Mouse (Mus musculus): Measurements from ENCODE around the gene Metap2. TPM values are rescaled to one million over a fixed set of nuclear protein-coding genes. Genes with fewer than 3 reads are reported as not detected.
"Not testable (repeated sequence)": the region's sequence is repeated elsewhere in the genome, so short reads cannot be mapped to it uniquely, and the experiment has no call there.

Gene Metap2
- polyA plus RNA-seq, 1 experiment from 2014 or later: 175 TPM

DNA sequence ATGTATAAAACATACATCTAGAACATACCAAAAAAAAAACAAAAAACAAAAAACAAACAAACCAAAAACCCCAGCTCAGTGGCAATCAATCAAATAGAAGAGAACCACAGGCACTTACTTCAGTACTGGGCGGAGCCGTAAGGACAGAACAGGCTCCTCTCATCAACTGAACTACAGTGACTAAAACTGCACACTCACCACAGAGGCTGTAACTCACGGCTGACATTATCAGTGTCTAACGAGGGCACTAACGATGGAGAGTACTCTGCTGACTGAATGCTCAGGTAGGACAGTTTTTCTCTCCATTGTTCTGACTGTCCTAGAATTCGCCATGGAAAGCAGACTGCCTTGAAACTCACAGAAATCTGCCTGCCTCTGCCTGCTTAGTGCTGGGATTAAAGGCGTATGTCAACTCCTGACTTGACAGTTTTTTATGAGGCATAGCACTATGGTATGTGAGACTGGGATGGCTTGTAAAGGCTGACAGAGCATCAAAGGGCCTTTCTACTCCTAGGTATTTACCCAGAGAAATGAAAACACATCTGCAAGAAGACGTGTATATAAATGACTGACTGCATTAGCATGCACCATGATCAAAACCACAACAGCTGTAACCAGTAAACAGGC is 14.0 kb downstream of the Metap2 start:
- Histone ChIP-seq H3K9me3 (no peaks in the 10 kb centered on the region), H3K27ac (replicated peaks) (no peak overlapping the region), H3K4me1 (replicated peaks) (peaks cover 4% of the 10 kb centered on the region), H3K4me3 (no peak overlapping the region), H3K27me3 (no peaks in the 10 kb centered on the region), H3K36me3 (peaks cover 61% of the 10 kb centered on the region), H3K9ac (no peak overlapping the region), H3K4me2 (no peak overlapping the region)
- no peak for ATAC-seq (ENCODE audit: low read depth)
- WGBS: 81% methylated on average over 8 of the region's 8 CpGs

DNA sequence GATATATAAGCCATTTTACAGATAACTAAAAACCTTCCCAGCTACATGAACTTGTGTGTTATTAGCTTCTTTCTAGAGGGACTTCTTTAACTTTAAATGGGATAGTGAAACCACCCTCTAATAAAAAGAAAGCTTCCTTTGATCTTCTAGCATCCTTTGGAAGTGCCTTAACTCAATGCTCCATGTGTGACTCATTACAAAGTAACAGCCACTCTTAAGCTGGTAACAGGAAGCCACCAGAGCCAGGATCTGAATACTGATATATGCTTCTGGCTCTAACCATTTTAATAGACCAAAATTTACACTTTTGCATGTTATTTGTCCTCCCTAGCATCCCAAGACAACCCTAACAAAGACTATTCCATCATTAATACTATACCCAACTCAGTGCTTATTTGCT is 15.0 kb downstream of the Metap2 start:
- no peaks in the 10 kb centered on the region for H3K4me1 ChIP-seq (replicated peaks)
- H3K9me3 ChIP-seq: no peaks in the 10 kb centered on the region
- H3K27ac ChIP-seq (replicated peaks): no peak overlapping the region
- no peaks in the 10 kb centered on the region for H3K27me3 ChIP-seq
- no peak overlapping the region for H3K4me3 ChIP-seq
- H3K9ac ChIP-seq: no peak overlapping the region
- ATAC-seq (ENCODE audit: low read depth): no peak
- peaks cover 62% of the 10 kb centered on the region for H3K36me3 ChIP-seq
- H3K4me2 ChIP-seq: no peak overlapping the region

DNA sequence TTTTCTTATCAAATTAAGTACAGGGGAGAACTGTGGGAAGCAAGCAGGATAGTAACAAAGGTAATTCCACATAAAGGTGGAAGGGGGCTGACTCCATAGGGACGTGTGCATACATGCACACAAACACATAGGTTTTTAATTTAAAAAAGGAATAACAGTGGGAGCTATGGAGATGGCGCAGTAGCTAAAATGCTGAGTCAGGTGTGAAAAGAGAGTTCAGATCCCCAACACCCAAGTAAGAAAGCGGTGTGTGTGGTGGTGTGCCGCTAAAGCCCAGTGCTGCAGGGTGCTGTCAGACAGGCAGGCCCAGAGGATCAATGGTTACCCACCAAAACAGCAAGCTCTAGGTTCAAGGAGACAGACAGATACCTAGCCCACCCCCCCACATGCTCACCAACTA is 18.2 kb downstream of the Metap2 start:
- 96% methylated on average over 4 of the region's 4 CpGs for WGBS
- Histone ChIP-seq H3K4me3 (no peak overlapping the region), H3K9ac (no peak overlapping the region), H3K36me3 (peaks cover 54% of the 10 kb centered on the region), H3K27me3 (no peaks in the 10 kb centered on the region), H3K27ac (replicated peaks) (no peak overlapping the region), H3K4me2 (no peak overlapping the region), H3K9me3 (no peaks in the 10 kb centered on the region), H3K4me1 (replicated peaks) (no peaks in the 10 kb centered on the region)
- no peak for ATAC-seq (ENCODE audit: low read depth)

DNA sequence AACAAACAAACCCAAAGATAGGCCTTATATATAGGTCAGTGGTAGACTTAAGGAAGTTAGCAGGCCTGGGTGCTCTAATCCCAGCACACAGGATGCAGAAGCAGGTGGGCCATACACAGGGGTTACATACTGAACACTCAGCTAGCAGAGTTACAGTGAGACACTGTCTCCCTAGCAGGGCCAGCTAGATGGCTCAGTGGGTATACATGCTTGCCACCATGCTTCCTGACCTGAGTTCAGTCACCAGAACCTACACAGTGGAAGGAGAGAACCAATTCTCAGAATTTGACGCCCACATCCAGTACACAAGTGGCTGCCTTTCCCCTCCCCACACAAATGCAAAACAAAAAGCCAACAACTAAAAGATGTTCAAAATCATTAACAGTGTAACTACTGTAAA is 20.1 kb downstream of the Metap2 start:
- Histone ChIP-seq H3K9me3 (no peaks in the 10 kb centered on the region), H3K27me3 (no peaks in the 10 kb centered on the region), H3K4me2 (no peak overlapping the region), H3K4me1 (replicated peaks) (no peaks in the 10 kb centered on the region), H3K27ac (replicated peaks) (no peak overlapping the region), H3K4me3 (no peak overlapping the region), H3K36me3 (peaks cover 60% of the 10 kb centered on the region), H3K9ac (no peak overlapping the region)
- no peak for ATAC-seq (ENCODE audit: low read depth)
- WGBS: 97% methylated on average over 1 of the region's 1 CpGs

DNA sequence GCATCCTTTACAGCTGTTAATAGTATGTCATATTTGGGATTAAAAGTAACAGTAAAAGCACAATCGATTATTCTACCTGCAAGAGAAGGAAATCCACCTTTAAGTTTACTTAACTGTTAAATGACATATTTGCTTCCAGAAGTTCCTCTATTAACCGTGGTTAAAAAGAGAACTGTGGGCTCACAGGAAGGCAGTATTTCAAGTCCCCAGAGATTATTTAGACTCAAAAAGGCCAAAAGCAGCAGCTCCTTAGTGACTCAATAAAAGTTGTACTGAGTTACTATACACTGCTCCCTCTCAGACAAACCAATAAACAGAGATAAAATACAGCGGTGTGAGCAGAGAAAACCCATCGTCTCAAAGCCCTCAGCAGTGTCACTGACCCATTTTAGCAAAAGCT is 28.0 kb downstream of the Metap2 start:
- H3K4me3 ChIP-seq: no peak overlapping the region
- no peak overlapping the region for H3K9ac ChIP-seq
- no peak for ATAC-seq (ENCODE audit: low read depth)
- H3K27ac ChIP-seq (replicated peaks): no peak overlapping the region
- no peaks in the 10 kb centered on the region for H3K4me1 ChIP-seq (replicated peaks)
- peaks cover 90% of the 10 kb centered on the region for H3K36me3 ChIP-seq
- 93% methylated on average over 4 of the region's 4 CpGs for whole genome bisulfite sequencing
- H3K27me3 ChIP-seq: no peaks in the 10 kb centered on the region
- H3K4me2 ChIP-seq: no peak overlapping the region
- H3K9me3 ChIP-seq: no peaks in the 10 kb centered on the region

DNA sequence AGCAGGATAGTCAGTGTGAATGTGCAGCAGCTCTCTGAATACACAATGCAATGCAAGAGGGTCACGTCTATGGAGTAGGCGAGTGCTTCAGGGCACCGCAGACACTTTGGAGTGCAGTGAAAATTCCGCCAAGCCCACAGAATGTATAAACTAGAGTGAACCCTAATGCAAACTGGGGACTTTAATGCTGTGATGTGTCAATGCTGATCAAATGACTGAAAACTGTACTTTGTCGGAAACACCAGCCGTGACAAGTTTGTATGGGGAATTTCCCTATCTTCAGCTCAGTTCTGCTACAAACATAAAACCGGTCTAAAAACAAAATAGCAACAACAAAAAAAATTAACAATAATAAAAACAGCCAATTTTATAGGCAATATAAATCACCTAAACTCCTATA is 28.5 kb downstream of the Metap2 start:
- WGBS: 93% methylated on average over 7 of the region's 7 CpGs
- Histone ChIP-seq H3K27me3 (no peaks in the 10 kb centered on the region), H3K4me2 (no peak overlapping the region), H3K9me3 (no peaks in the 10 kb centered on the region), H3K4me3 (no peak overlapping the region), H3K4me1 (replicated peaks) (no peaks in the 10 kb centered on the region), H3K36me3 (peaks cover 87% of the 10 kb centered on the region), H3K27ac (replicated peaks) (no peak overlapping the region), H3K9ac (no peak overlapping the region)
- no peak for ATAC-seq (ENCODE audit: low read depth)

DNA sequence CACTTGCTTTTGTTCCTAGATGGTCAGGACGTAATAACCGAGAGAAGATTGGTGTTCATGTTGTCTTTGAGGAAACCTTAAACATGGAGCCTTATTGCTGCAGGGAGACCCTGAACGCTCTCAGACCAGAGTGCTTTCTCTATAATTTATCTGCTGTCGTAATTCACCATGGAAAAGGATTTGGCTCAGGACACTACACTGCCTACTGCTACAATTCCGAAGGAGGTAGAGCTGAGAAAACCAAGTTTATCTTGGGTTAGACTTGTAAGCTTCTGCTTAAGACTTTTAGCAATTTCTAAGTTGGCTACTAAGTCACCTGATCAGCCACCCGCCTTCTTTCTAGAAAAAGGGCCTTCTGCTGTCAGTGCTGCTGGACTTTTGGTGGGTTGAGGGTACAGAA is 40.8 kb downstream of the Metap2 start:
- Histone ChIP-seq H3K4me3 (no peak overlapping the region), H3K4me1 (replicated peaks) (no peaks in the 10 kb centered on the region), H3K27me3 (no peaks in the 10 kb centered on the region), H3K36me3 (peaks cover 25% of the 10 kb centered on the region), H3K9me3 (no peaks in the 10 kb centered on the region), H3K9ac (no peak overlapping the region), H3K4me2 (no peak overlapping the region), H3K27ac (replicated peaks) (no peak overlapping the region)
- WGBS: 87% methylated on average over 6 of the region's 6 CpGs
- no peak for ATAC-seq (ENCODE audit: low read depth)

DNA sequence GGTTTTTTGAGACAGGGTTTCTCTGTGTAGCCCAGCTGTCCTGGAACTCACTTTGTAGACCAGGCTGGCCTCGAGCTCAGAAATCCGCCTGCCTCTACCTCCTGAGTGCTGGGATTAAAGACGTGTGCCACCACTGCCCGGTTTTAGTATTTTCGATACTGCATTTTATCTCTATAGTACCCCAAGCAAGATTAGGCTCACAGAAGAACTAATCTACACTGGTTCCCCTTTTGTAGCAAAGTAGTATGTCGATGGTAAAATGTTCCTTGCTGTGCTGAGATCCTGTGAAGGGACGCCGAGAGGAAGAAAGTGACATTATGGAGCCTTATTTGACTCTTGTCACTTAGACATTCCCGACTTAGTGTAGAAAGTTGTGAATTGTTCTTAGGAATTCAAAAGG is 41.8 kb downstream of the Metap2 start:
- Histone ChIP-seq H3K27me3 (no peaks in the 10 kb centered on the region), H3K4me3 (no peak overlapping the region), H3K36me3 (peaks cover 16% of the 10 kb centered on the region), H3K27ac (replicated peaks) (no peak overlapping the region), H3K4me2 (no peak overlapping the region), H3K4me1 (replicated peaks) (no peaks in the 10 kb centered on the region), H3K9ac (no peak overlapping the region), H3K9me3 (no peaks in the 10 kb centered on the region)
- ATAC-seq (ENCODE audit: low read depth): no peak
- 92% methylated on average over 9 of the region's 9 CpGs for WGBS

DNA sequence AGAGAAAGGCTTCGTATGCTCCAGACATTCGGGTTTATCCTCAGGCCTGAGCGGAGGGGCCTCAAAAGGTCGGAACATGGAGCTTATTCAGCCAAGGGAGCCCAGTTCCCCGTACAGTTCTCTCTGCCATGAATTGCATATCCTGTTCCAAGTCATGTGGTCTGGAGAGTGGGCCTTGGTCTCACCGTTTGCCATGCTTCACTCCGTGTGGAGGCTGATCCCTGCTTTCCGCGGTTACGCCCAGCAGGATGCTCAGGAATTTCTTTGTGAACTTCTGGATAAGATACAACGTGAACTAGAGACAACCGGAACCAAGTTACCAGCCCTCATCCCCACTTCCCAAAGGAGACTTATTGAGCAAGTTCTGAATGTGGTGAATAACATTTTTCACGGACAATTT is 50.2 kb downstream of the Metap2 start:
- no peak overlapping the region for H3K9ac ChIP-seq
- no peaks in the 10 kb centered on the region for H3K27me3 ChIP-seq
- no peak overlapping the region for H3K4me3 ChIP-seq
- peaks cover 13% of the 10 kb centered on the region; the same call in 1 of the 2 replicates for H3K9me3 ChIP-seq
- H3K4me1 ChIP-seq (replicated peaks): no peaks in the 10 kb centered on the region
- WGBS: 96% methylated on average over 13 of the region's 13 CpGs
- no peak for ATAC-seq (ENCODE audit: low read depth)
- H3K4me2 ChIP-seq: no peak overlapping the region
- H3K36me3 ChIP-seq: peaks cover 13% of the 10 kb centered on the region
- H3K27ac ChIP-seq (replicated peaks): no peak overlapping the region

DNA sequence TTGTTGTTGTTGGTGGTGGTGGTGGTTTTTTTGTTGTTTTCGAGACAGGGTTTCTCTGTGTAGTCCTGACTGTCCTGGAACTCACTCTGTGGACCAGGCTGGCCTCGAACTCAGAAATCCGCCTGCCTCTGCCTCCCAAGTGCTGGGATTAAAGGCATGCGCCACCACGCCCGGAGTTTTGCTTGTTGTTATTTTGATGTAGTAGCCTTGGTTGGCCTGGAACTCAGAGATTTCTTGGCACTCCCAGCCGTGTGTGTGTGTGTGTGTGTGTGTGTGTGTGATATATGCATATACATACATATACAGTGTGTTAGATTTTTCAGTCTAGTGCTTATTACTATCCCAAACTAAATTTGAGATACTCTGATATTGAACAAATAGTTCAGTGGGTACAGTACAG is 61.8 kb downstream of the Metap2 start:
- not testable (repeated sequence) for H3K4me3 ChIP-seq; ATAC-seq (ENCODE audit: low read depth); H3K27ac ChIP-seq (replicated peaks); H3K9ac ChIP-seq; H3K4me2 ChIP-seq; H3K9me3 ChIP-seq; H3K36me3 ChIP-seq
- WGBS: 90% methylated on average over 7 of the region's 7 CpGs
- H3K27me3 ChIP-seq: peaks cover 53% of the 10 kb centered on the region
- H3K4me1 ChIP-seq (replicated peaks): peaks cover 32% of the 10 kb centered on the region

DNA sequence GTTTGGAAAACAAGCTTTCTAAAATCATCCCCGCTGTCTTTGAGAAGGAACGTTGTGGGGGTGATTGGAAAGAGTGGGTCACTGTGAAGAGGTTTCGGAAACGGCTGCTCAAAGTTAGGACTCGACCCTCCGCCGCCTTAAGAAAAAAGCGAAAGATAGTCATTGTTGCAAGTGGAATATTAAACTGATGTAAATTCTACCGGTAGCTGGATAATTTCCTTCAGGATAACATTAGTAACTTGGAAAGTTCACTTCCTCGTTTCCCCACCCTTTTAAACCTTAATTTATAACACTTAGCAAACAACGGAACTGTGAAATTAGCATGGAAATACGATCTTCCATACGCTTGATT is 62.5 kb downstream of the Metap2 start:
- peaks cover 32% of the 10 kb centered on the region for H3K4me1 ChIP-seq (replicated peaks)
- H3K9me3 ChIP-seq: no peaks in the 10 kb centered on the region
- 2% methylated on average over 13 of the region's 13 CpGs for WGBS

DNA sequence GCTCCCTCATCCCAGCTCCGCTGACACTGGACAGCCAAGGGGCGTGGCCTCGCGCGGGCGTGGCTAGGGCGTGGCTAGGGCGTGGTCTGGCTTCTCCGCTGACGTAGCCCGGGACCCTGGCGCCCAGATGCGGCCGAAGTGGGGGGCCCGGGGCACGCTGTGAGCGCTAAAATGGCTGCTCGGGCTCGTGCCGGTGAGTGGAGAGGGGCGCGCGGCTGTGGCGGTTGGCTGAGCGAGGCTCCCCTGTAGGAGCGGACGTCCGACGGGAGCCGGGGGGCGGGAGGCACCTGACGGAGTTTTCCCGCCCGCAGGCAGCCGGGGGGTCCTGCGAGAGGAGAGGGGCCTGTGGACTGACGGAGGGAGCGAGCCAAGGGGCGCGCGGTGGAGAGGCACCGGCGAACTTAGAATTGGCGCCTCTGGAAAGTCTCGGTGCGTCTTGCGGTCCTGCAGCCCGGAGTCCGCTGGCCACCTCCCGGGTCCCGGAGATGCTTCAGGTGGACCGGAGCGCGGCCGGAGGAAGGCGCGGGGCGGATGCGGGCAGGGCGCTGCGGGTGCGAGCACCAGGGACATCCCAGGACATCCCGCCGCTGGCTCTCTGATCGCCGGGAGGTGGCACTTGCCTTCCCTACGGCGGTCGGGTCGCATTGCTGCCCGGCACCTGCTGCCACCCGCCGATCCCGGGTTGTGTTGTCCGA is 63.0 kb downstream of the Metap2 start:
- under 1% methylated on average over 71 of the region's 75 CpGs for WGBS
- peak; percentile 95 for ATAC-seq (ENCODE audit: low read depth)
- H3K36me3 ChIP-seq: no peaks in the 10 kb centered on the region
- peaks cover 32% of the 10 kb centered on the region for H3K4me1 ChIP-seq (replicated peaks)
- peak overlapping the region; percentile 96 for H3K4me2 ChIP-seq
- H3K27ac ChIP-seq (replicated peaks): no peak overlapping the region
- no peaks in the 10 kb centered on the region for H3K9me3 ChIP-seq
- H3K27me3 ChIP-seq: peaks cover 60% of the 10 kb centered on the region
- peak overlapping the region; percentile 70 for H3K4me3 ChIP-seq
- peak overlapping the region; percentile 61 for H3K9ac ChIP-seq

More for the DNA sequence above, 62.5 kb downstream of the Metap2 start:
- ATAC-seq (ENCODE audit: low read depth): no peak
- peak overlapping the region; percentile 96 for H3K4me2 ChIP-seq
- peaks cover 60% of the 10 kb centered on the region for H3K27me3 ChIP-seq
- H3K9ac ChIP-seq: peak overlapping the region; percentile 61
- no peak overlapping the region for H3K27ac ChIP-seq (replicated peaks)
- peak overlapping the region; percentile 70 for H3K4me3 ChIP-seq
- H3K36me3 ChIP-seq: no peaks in the 10 kb centered on the region

DNA sequence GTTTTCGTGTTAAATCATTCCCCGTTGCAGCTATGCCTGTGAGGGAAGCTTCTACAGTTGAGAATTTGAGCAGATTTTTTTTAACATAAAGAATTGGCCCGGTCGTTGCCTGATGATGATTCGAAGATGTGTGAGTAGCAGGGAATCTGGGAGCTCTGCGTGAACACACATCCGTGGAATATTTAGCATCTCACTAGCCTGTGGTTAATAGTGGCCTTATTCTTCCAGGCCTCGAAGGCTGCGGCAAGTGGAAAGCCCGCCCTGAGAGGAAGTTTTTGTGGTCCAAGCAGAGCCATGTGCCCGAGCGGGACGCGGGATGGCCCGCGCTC is 63.6 kb downstream of the Metap2 start:
- ATAC-seq (ENCODE audit: low read depth): no peak; the same call in 1 of the 2 replicates
- Histone ChIP-seq H3K4me2 (peak overlapping the region; percentile 96), H3K36me3 (no peaks in the 10 kb centered on the region), H3K9ac (peak overlapping the region; percentile 61), H3K4me1 (replicated peaks) (peaks cover 32% of the 10 kb centered on the region), H3K4me3 (peak overlapping the region; percentile 70), H3K9me3 (no peaks in the 10 kb centered on the region), H3K27ac (replicated peaks) (no peak overlapping the region), H3K27me3 (peaks cover 60% of the 10 kb centered on the region)
- 3% methylated on average over 16 of the region's 16 CpGs for WGBS
